Mouse (Mus musculus) T-helper 1 cell (primary cell): ENCODE data around the gene Szt2.

ENCODE experiments used
- in situ Hi-C: fragments of 300-600 bp; cut with MboI, MseI; formaldehyde crosslinking; loops from one replicate; pipeline ENCODE4 v1.15.1; 2025; ENCODE audit warnings: high pct_unique_total_duplicates

The Szt2 gene

DNA sequence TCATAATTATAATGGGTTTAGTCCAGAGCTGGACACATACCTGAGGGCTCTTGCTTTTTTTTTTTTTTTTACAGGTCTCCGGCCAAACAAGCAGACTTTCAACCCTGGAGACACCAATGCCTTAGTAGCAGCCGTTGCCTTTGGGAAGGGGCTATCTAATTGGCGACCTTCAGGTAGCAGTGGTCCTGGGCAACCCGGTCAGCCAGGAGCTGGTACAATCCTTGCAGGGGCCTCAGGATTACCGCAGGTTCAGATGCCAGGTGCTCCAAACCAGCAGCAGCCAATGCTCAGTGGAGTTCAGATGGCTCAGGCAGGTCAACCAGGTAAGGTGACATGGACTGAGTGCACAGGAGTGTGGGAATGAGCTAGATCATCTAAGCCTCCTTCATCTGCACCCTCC lies 4.5 kb upstream of the Szt2 start:
- in situ Hi-C loops: no loop called here

DNA sequence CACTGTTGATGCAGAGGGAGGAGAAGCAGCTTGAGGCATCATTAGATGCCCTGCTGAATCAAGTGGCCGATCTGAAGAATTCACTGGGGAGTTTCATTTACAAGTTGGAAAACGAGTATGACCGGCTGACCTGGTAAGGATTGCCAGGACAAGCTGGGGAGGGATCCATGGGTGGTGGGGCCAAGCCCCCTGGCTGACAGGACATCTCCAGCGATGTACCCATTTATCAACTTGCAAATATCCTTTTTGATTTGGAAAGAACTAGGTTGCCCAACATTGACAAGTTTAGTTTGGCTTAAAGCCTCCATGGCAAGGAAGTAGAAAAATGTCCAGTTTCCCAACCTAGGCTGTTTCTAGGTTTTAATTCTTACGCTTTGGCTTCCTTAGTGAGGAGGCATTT lies 1.8 kb upstream of the Szt2 start:
- in situ Hi-C loops: no loop called here

DNA sequence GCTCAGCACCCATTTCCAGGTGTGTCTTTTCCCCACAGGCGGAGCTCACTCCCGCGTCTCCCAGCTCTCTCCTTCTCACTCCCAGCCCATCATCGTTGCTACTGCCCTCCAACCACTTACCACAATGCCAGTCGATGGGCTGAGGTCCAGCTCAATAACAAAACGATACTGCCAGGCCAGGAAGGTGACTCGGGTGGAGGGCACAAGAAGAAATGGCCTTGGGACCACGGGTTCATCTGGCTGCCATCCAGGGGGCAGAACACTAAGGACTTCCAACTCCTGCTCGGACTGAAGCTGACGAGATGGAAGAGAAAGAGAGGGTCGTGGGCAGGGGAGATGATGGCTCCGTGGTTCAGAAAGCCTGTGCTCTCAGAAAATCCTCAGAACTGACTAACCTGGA lies 6.4 kb downstream of the Szt2 start:
- in situ Hi-C loops: no loop called here

DNA sequence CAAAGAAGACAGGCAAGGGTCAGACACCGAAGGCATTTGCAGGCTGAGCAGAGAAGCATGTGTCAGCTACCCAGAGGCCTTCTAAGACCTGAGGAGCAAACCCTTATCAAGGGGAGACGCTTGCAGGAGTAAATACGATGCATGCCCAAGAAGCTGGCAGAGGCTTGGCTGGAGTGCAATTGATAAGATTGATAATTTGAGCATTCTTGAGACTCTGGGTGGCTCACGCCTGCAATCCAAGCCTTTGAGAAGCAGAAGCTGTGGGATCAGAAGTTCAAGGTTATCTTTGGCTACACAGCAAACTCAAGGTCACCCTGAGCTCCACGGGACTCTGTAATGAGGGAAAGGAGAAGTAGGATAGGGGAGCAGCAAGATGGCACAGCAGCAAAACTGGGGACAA lies 7.2 kb downstream of the Szt2 start:
- in situ Hi-C loops: no loop called here

DNA sequence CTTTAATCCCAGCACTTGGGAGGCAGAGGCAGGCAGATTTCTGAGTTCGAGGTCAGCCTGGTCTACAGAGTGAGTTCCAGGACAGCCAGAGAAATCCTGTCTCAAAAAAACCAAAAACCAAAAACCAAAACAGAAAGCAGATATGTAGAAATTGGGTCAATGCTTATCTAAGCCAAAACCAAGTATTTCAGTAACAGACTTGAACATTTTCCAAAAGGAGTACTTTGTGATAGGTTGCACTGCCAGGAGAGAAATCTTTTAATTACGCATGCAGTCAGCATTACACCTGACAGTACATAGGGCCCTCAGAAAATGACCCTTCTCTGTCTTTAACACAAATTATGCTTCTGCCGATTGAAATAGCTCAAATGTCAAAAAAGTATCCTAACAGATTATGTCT lies 7.7 kb downstream of the Szt2 start:
- in situ Hi-C loops: no loop called here

DNA sequence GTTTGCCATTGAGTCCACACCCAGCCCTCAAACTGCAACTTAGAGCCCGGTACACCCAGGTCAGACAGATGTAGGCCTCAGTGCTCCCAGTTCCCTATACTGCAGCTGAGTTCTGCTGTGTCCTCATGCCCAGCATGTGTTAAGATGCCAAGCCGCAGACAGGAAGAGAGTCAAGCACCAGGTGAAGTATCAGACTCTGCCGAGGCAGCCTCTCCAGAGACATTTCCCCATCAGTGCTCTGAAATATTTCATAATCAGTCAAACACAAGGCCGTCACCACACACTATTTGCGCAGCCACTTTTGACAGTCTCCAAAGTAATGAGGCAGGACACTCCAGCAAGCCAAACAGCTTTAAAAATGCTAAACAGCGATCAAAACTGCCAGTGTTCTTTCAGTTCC lies 10.7 kb downstream of the Szt2 start:
- in situ Hi-C loops: no loop called here

DNA sequence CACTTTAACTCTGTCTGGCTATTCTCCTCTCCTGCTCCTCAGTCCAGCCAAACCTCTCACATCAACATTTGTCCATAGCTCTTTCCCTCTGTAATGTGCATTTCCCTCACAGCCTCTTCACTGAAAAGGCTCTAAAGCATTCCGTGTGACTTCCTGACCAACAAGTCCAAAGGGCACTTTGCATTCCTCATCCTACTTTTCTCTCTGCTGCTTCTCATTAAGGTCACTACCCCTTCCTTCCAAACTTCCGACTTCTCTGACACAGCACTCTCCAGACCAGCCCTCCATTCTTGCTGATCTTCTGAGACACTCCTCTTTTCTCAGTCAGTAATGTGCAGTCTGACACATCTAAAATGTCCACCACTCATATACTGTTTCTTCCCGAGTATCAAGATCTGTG lies 12.6 kb downstream of the Szt2 start:
- in situ Hi-C loops: no loop called here

DNA sequence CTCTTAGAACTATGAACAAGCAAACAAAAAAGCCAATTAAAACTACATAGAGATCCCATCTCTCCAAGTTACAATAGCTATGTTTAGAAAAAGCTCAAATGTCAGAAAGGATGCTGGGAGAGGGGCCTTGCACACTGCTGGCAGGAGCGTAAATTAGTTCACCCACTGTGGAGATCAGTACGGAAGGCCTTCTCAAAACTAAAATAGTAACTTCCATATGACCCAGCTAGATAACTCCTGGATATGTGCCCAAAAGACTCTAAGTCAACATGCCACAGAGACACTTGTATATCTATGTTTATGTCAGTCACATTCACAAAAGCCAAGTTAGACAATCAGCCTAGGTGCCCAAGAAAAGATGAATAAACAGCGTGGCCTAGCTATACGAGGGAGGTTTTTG lies 13.8 kb downstream of the Szt2 start:
- in situ Hi-C loops: no loop called here

DNA sequence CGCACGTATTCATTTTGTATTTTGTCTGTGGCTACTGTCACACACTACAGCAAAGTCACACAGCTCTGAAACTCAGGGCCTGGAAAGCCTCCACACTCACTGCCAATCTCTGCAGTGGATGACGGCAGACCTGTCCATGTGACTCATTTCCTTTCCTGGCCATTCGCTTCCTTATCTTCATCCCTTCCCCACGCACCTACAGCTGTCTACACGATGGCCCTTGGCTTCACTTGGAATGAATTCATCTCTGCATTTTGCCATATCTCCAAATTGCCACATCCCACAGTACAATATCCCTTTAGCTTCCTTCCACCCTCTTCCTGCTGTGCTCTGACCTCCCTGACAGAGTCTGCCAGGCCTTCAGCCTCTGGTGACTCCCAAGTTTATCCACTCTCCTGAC lies 14.6 kb downstream of the Szt2 start:
- in situ Hi-C loops: no loop called here

DNA sequence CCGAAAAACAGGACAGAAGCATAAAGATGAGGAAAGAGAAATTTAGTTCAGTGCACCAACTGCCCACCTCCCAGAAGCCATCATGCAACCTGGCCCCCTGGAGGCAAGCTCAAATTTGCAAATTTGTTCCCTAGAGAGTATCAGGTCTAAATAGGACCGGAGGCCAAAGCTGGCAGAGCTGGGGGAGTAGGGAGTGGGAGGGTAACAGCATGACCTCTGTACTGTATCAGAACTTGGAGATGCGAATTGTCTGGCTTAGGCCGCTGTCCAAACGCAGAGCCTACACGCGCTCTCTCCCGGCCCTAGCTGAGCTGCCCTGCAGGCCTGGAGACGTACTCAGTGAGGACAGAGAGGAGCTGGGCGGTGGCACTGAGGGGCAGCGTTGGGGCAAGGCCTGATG lies 18.9 kb downstream of the Szt2 start:
- in situ Hi-C loops: no loop called here

DNA sequence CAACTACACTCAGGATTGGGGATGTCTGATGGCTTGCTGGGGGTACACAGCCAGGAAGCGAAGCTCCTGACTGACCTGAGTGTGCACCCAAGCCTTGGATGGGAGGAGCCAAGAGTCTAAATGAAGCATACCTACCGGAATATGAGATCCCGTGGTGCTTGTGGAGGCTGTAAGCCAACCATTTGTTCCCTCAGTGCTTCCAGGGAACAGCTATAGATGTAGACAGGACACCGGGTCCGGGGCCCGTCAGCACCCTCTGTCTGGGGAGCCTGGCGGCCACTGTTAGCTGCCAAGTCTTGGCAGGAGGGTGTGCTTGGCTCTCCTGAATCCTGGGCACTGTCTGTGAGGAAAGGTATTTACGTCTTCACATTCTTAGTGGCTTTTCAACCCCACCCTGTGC lies 21.8 kb downstream of the Szt2 start:
- in situ Hi-C loops: no loop called here

DNA sequence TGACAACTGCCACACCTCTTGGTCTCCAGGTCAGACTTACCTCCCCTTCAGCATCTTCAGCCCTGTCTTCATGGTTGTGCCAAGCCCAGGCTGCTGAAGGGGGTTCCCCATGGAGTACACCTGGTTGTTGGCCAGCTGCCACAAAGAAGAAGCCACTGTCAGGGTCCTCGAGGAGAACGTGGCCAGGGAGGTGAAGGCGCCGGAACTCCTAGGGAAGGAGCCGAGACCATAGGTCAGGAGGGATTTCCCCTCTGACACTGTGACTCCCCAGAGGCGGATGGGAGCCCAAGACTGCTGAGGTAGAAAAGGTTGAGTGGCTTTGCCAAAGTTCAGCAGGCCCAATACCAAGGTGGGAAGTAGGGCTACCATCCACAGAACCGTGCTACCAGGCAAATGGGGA lies 25.8 kb downstream of the Szt2 start:
- in situ Hi-C loops: no loop called here

DNA sequence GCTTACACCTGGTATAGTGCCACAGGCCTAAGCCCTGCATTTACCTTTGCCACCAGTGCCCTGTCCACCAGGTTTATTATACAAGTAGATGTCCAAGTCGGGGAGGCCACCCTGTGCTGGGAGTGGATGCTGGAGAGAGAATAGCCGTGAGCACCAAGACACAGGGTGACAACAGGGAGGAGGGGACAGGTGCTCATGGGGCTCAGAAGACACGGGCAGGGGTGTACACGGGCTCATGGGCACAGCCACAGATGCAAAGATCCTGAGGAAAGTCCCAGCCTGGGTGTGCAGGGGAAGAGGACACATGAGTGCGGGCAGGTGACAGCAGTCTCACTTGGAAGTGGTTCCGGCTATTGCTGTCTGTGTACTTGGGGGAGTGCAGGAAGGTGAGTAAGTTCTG lies 33.1 kb downstream of the Szt2 start:
- in situ Hi-C loops: no loop called here

DNA sequence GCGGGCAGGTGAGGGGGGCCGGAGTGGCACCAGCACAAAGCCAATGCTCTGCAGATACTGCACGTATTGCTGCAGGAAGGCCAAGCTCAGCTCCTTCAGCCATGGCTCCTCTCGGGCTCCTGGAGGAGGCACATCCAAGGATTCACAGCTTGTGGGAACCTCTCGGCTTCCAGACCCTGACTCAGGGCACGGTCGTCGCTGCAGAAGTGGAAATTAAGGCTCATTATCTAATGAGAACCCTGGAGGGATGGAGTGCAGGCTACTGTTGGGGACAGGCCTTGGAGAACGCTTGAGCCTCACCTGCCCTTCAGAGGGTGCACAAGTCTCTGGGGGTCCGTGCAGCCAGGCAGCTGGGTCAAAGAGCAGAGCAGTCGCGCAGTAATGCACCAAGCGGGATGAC lies 37.3 kb downstream of the Szt2 start:
- in situ Hi-C loops: no loop called here

DNA sequence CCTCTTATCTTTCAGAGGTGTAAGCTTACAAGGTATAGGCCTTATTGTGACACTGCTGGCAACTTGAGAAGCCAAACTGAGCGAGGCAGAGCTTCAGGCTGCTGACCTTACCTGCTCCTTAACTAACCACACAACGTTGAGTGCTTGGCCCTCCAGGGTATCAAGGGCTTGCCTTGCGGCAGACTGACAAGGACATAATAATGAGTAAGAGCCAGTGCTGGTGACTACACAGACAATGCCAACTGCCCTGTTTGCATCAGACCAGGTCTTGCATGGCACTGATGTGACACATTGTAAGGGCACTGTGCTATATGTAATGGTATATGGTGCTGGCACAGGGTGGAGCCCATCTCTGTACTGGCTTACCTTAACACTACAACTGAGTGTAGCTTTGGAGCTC lies 40.5 kb downstream of the Szt2 start:
- in situ Hi-C loops: no loop called here

DNA sequence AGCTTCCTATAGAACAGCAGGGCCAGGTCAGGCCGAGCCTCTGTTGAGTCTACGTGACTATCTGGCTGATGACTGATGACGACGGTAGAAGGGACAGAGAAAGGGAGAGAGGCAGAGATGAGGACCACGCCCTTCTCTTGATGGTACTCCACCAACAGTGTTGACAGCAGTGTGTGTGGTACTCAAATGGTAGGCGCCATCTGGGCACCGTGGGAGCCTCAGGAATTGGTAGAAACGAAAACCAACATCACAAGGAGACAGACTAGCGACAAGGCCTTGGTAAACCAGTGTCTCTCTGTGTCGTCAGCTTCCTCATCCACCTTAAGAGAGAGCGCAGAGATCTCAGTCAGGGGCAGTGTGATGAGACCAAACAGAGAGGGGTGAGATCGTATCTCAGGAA lies 41.5 kb downstream of the Szt2 start:
- in situ Hi-C loops: no loop called here

DNA sequence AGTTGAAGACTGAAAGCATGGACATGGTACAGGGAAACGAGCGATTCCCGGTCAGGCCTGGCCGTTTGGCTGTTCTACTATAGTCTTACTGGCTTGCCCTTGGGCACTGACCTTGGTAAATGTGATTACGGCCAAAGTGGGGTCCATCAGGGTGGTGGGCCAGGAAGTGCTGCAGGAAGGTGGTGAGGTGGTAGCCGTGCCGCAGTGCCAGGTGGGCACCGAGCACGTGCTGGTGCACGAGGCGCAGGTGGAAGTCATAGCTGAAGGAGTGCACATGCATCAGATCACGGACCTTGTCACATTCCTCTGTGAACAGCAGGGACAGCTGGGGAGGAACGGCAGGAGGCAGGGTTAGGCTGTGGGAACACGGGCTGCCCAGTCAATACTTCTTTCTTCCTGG lies 43.1 kb downstream of the Szt2 start:
- in situ Hi-C loops: no loop called here

DNA sequence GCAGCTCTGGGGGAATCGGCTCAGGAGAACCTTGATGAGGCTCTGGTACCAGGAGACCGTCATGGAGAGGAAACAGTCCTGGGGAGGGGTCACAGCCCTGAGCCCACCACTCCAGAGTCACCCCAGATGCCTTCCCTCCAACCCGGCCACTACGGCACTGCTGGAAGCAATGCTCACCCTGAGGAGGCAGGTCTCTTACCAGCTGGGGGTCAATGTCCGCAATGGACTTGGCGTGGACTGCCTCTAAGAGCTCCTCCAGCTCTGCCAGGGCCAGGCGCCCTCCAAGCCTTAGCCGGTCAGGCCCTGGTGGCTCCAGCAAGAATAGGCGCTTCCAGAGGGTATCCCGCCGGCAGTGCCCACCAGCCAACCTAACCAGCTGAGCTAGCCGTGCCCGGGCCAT lies 44.4 kb downstream of the Szt2 start:
- in situ Hi-C loops: no loop called here

DNA sequence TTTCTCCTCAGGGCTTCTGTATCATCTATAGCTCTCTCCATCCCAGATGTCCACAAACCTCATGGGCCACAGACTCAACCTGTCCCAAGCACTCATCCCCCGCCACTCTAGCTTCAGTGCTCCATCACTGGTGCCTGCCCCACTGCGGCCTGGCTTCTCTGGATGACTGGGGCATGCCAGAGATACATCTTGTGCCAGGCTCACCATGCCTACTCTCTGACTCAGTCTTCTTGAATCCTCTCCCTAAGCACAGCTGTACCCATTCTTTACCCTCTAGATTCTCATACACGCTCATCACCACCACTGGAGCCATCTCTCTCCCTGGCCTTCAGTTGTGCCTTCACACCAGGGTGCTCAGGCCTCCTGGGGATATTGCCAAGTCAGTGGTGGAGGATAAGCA lies 45.1 kb downstream of the Szt2 start:
- in situ Hi-C loops: no loop called here

DNA sequence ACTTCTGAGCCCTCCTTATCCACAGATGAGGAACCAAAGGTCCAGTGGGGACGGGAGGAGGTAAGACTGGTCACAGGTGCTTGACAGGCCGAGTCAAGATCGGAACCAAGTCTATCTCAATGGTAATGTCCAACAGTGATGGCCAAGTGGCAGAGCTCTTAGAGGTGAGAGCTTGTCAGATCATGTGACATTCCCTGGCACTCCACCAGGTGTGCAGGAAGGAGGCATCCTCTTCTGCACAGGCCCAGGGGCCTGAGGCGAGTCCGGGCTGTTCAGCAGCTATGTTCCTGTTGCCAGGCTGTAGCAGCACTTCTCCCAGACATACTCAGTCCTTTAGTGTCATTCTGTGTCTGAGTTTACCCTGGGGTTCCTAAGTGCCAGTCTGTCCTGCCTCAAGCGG lies 46.2 kb downstream of the Szt2 start:
- in situ Hi-C loops: no loop called here

DNA sequence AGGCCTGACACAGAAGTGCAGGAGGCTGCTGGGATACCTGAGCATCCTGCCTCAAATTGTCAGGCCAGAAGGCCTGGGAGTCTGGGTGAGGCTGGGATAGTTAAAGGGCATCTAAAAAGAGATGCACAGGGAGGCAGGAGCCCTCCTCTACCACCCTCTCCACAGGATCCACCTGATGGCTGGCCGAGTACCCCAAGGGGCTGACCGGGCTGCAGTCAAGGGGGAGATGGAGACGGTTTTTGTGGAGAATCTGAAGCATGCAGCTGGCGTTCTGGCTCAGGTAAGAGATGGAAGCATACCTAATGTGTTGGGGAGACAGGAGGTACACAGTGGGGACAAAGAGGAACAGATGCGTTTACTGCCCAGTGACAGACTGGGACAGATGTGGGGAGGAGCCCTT lies 47.6 kb downstream of the Szt2 start:
- in situ Hi-C loops: no loop called here

DNA sequence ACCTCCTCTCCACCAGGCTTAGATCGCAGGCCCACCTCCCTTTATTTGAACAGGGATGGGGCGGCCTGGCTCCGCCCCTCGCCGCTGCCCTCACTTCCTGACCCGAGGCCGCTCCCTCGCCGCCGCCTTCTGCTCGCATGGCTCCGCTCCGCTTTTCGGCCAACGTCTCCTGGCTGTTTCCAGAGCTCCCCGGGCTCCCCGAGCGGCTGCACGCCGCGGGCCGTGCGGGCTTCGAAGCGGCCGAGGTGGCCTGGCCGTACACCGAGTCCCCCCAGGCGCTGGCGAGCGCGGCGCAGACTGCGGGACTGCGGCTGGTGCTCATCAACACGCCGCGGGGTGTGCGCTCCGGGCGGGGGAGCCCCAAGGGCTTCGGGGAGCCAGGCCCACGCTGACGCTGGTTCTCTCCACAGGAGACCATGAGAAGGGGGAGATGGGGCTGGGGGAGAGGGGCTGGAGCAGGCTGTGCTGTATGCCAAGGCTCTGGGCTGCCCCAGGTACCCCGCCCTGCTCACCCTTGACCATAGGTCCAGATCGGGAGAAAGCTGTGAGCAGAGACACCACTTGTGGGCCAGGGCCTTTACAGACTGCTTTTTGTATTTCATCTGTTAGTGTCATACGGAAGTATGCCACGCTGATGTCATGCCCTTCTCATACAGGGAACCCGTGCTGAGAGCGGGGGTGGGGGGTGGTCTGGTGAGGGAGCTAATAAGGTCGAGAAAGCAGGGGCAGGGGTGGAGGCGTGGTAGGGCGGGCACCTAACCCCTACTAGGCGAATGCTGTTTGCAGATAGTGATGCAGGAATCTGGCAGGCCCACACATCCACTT lies 49.0 kb downstream of the Szt2 start:
- in situ Hi-C loops: no loop called here

DNA sequence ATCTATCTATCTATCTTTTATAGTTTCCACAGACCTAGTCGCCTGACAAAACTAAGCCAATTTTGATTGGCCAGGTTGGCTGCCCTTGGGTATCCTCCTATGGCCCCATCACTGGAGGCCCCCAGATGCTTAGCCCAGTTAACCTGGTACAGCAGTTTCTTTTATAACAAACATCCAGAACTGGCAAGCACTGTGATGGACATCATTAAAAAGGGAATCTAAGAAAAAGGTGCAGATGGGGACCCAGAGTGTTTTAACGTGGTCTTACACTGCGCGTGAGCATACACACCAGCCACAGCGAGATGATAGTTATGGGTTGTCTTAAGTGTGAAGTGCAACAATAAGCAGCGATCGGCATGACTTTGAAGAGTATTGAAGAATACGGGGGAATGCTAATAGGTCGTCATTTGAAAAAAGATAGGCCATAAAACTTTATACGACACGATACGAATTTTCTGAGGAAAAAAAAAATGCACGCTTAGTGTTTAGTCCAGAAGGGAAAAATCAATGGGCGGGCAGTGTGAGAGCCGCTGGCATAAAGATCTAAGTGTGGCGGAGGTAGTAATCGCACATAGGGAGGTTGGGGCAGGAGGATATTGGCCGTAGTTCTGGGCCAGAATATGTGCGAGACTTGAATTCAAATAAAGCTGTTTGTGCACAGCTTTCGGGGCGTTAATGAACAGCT lies 49.7 kb downstream of the Szt2 start:
- in situ Hi-C loops: no loop called here
